Mouse (Mus musculus) MEL (cell line): Measurements from ENCODE around the gene Auts2. TPM values are rescaled to one million over a fixed set of nuclear protein-coding genes. Genes with fewer than 3 reads are reported as not detected.

Source experiments
- DNase-seq: peaks from one replicate; pipeline ENCODE4 v3.0.0; 2011; ENCODE audit warnings: low read depth, low spot score
- H3K27ac ChIP-seq: 2 replicates; pipeline ENCODE4 v1.5.1; 2012; ENCODE audit warnings: low read depth, mild to moderate bottlenecking, control low read depth, low read length, moderate library complexity; ENCODE audit not compliant: control insufficient read depth
- H3K27me3 ChIP-seq, 2 experiments: fragments of 150-350 bp in 1 of 2; sonication (generic) in 1 of 2; 2 replicates each; pipeline ENCODE4 v1.6.1; 2012; ENCODE audit warnings: low read length in 2 of 2, mild to moderate bottlenecking in 2 of 2, improper control_type of control experiment in 1 of 2, moderate library complexity in 1 of 2; ENCODE audit not compliant: insufficient read depth in 2 of 2, control insufficient read depth in 1 of 2
- H3K36me3 ChIP-seq, 2 experiments: 2 replicates each; pipeline ENCODE4 v1.6.1; 2012 to 2014; ENCODE audit warnings: low read length in 2 of 2, improper control_type of control experiment in 1 of 2, inconsistent platforms in 1 of 2, mild to moderate bottlenecking in 1 of 2; ENCODE audit not compliant: insufficient read depth in 2 of 2, control insufficient read depth in 1 of 2
- H3K4me1 ChIP-seq, 2 experiments: fragments of 150-350 bp in 1 of 2; sonication (generic) in 1 of 2; 2 replicates each; pipeline ENCODE4 v1.6.1; 2012; ENCODE audit warnings: low read length in 2 of 2, improper control_type of control experiment in 1 of 2, mild to moderate bottlenecking in 1 of 2; ENCODE audit not compliant: insufficient read depth in 2 of 2, control insufficient read depth in 1 of 2
- H3K4me3 ChIP-seq, 2 experiments: fragments of 150-350 bp in 1 of 2; sonication (generic) in 1 of 2; 2 replicates each; pipeline ENCODE4 v1.5.1; 2012; ENCODE audit warnings: low read depth in 2 of 2, low read length in 2 of 2, mild to moderate bottlenecking in 2 of 2, moderate library complexity in 2 of 2, control low read depth in 1 of 2, improper control_type of control experiment in 1 of 2; ENCODE audit not compliant: control insufficient read depth in 1 of 2, insufficient read depth in 1 of 2
- H3K79me2 ChIP-seq: 2 replicates; pipeline ENCODE4 v1.6.1; 2012; ENCODE audit warnings: mild to moderate bottlenecking, low read length, moderate library complexity; ENCODE audit not compliant: control insufficient read depth, poor library complexity, insufficient read depth
- H3K9ac ChIP-seq: 2 replicates; pipeline ENCODE4 v1.6.1; 2012; ENCODE audit warnings: low read depth, mild to moderate bottlenecking, control low read depth, low read length, moderate library complexity; ENCODE audit not compliant: control insufficient read depth, poor library complexity, severe bottlenecking
- H3K9me3 ChIP-seq: fragments of 150-350 bp; sonication (generic); replicated peaks from 2 replicates; pipeline ENCODE4 v1.6.1; 2012; ENCODE audit warnings: mild to moderate bottlenecking, low read length, improper control_type of control experiment, moderate library complexity; ENCODE audit not compliant: insufficient read depth
- BHLHE40 ChIP-seq: IDR thresholded peaks from 2 replicates; pipeline ENCODE4 v1.6.1; 2012; ENCODE audit warnings: low read depth, mild to moderate bottlenecking, inconsistent platforms, low read length, improper control_type of control experiment, borderline replicate concordance
- CHD1 ChIP-seq: IDR thresholded peaks from 2 replicates; pipeline ENCODE4 v1.6.1; 2012; ENCODE audit warnings: low read depth, mild to moderate bottlenecking, inconsistent platforms, low read length, improper control_type of control experiment
- CHD2 ChIP-seq: IDR thresholded peaks from 2 replicates; pipeline ENCODE4 v1.6.1; 2011; ENCODE audit warnings: low read length, improper control_type of control experiment
- CTCF ChIP-seq, 3 experiments: IDR thresholded peaks in 2 of 3; conservative IDR thresholded peaks in 1 of 3; 2 replicates each; pipeline ENCODE4 v1.5.1; 2011 to 2012; ENCODE audit warnings: low read length in 3 of 3, low read depth in 2 of 3, mild to moderate bottlenecking in 2 of 3, improper control_type of control experiment in 1 of 3, inconsistent platforms in 1 of 3, mixed read lengths in 1 of 3, moderate library complexity in 1 of 3; ENCODE audit not compliant: control insufficient read depth in 1 of 3, insufficient read depth in 1 of 3, poor library complexity in 1 of 3, severe bottlenecking in 1 of 3
- E2F4 ChIP-seq: IDR thresholded peaks from 2 replicates; pipeline ENCODE4 v1.6.1; 2011; ENCODE audit warnings: low read depth, low read length, improper control_type of control experiment, borderline replicate concordance
- ELF1 ChIP-seq: IDR thresholded peaks from 2 replicates; pipeline ENCODE4 v1.6.1; 2014; ENCODE audit warnings: low read depth, mild to moderate bottlenecking, inconsistent platforms, low read length, improper control_type of control experiment, moderate library complexity
- HCFC1 ChIP-seq: IDR thresholded peaks from 2 replicates; pipeline ENCODE4 v1.6.1; 2012; ENCODE audit warnings: low read depth, mild to moderate bottlenecking, inconsistent platforms, low read length, improper control_type of control experiment, moderate library complexity
- JUND ChIP-seq: IDR thresholded peaks from 2 replicates; pipeline ENCODE4 v1.6.1; 2011; ENCODE audit warnings: low read depth, mild to moderate bottlenecking, improper control_type of control experiment, low read length
- MAX ChIP-seq: IDR thresholded peaks from 2 replicates; pipeline ENCODE4 v1.6.1; 2011; ENCODE audit warnings: low read length, improper control_type of control experiment
- MEF2A ChIP-seq: IDR thresholded peaks from 2 replicates; pipeline ENCODE4 v1.6.1; 2014; ENCODE audit warnings: low read depth, mild to moderate bottlenecking, inconsistent platforms, low read length, improper control_type of control experiment; ENCODE audit not compliant: poor library complexity, insufficient replicate concordance, severe bottlenecking; ENCODE audit errors: extremely low read depth
- MXI1 ChIP-seq: IDR thresholded peaks from 2 replicates; pipeline ENCODE4 v1.6.1; 2011; ENCODE audit warnings: mild to moderate bottlenecking, low read depth, low read length, improper control_type of control experiment
- MYC ChIP-seq: IDR thresholded peaks from 2 replicates; pipeline ENCODE4 v1.6.1; 2011; ENCODE audit warnings: low read depth, mild to moderate bottlenecking, low read length, improper control_type of control experiment, moderate library complexity
- NELFE ChIP-seq: IDR thresholded peaks from 2 replicates; pipeline ENCODE4 v1.6.1; 2011; ENCODE audit warnings: low read depth, low read length, improper control_type of control experiment
- NRF1 ChIP-seq: IDR thresholded peaks from 2 replicates; pipeline ENCODE4 v1.6.1; 2014; ENCODE audit warnings: low read depth, mild to moderate bottlenecking, inconsistent platforms, low read length, improper control_type of control experiment, moderate library complexity; ENCODE audit not compliant: poor library complexity, insufficient read depth, severe bottlenecking
- POLR2A ChIP-seq, 2 experiments: IDR thresholded peaks; 2 replicates each; pipeline ENCODE4 v1.6.1; 2011 to 2012; ENCODE audit warnings: low read length in 2 of 2, mild to moderate bottlenecking in 2 of 2, control low read depth in 1 of 2, improper control_type of control experiment in 1 of 2, low read depth in 1 of 2, moderate library complexity in 1 of 2; ENCODE audit not compliant: control insufficient read depth in 1 of 2, insufficient read depth in 1 of 2, poor library complexity in 1 of 2
- POLR2AphosphoS2 ChIP-seq: IDR thresholded peaks from 2 replicates; pipeline ENCODE4 v1.6.1; 2011; ENCODE audit warnings: low read length, improper control_type of control experiment
- RAD21 ChIP-seq: IDR thresholded peaks from 2 replicates; pipeline ENCODE4 v1.6.1; 2011; ENCODE audit warnings: mild to moderate bottlenecking, low read depth, low read length, improper control_type of control experiment
- SIN3A ChIP-seq: IDR thresholded peaks from 2 replicates; pipeline ENCODE4 v1.6.1; 2012; ENCODE audit warnings: low read length, improper control_type of control experiment, inconsistent platforms
- TAL1 ChIP-seq: IDR thresholded peaks from 2 replicates; pipeline ENCODE4 v1.6.1; 2012; ENCODE audit warnings: mild to moderate bottlenecking, inconsistent platforms, low read length, moderate library complexity, mixed read lengths
- USF2 ChIP-seq, 2 experiments: IDR thresholded peaks; 2 replicates each; pipeline ENCODE4 v1.6.1; 2011 to 2012; ENCODE audit warnings: improper control_type of control experiment in 2 of 2, low read length in 2 of 2, borderline replicate concordance in 1 of 2, inconsistent platforms in 1 of 2, low read depth in 1 of 2, mild to moderate bottlenecking in 1 of 2; ENCODE audit not compliant: insufficient read depth in 1 of 2
- ZKSCAN1 ChIP-seq: IDR thresholded peaks from 2 replicates; pipeline ENCODE4 v1.6.1; 2012; ENCODE audit warnings: low read depth, mild to moderate bottlenecking, inconsistent platforms, low read length, improper control_type of control experiment, moderate library complexity
- ZMIZ1 ChIP-seq: IDR thresholded peaks from 2 replicates; pipeline ENCODE4 v1.6.1; 2012; ENCODE audit warnings: low read depth, mild to moderate bottlenecking, inconsistent platforms, low read length, improper control_type of control experiment, moderate library complexity
- ZNF384 ChIP-seq: IDR thresholded peaks from 2 replicates; pipeline ENCODE4 v1.6.1; 2012; ENCODE audit warnings: low read depth, mild to moderate bottlenecking, inconsistent platforms, low read length, improper control_type of control experiment
- polyA plus RNA-seq, 2 experiments: library from polyadenylated mRNA; stranded (reverse) in 1 of 2; unstranded in 1 of 2; fragments of >175 nt in 1 of 2; fragments of >200 nt in 1 of 2; gene quantifications; 2 replicates each; pipeline versions ENCODE4 v1.2.1 to v1.2.4; 2012; ENCODE audit warnings: low replicate concordance in 2 of 2, low read depth in 1 of 2; ENCODE audit not compliant: insufficient read length in 2 of 2, insufficient read depth in 1 of 2, missing spikeins in 1 of 2
- total RNA-seq: library from RNA; depleted of rRNA; stranded (reverse); fragments of 300-350 nt; gene quantifications from 2 replicates; pipeline ENCODE4 v1.2.3, GENCODE M21; 2012

Auts2 gene
- total and polyA plus RNA-seq, 3 experiments = not detected

DNA sequence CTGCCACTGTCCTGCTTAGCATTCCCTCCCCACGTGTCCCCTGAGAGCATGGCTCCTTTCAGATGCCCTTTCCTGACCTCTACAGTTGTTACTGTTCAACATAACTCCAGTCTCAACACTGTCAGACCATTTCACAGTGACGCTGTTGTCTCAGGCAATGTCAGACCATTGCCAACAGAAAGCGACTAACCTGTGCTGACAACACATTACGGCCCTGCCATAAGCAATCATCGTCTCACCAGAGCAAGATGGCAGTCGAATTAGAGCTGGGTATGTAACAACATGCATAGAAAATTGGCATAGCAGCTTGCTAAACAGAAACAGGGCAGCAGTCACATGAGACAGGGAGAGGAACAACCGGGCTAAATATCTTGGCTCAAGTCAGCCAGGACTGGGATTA, 614.4 kb downstream of the Auts2 start:
- no peak for DNase-seq
- TF ChIP-seq NELFE (no peak), ZNF384 (no peak), MAX (no peak), POLR2AphosphoS2 (no peak), CTCF (IDR thresholded peaks at IDR 0.05 in 2 of 3, conservative IDR thresholded peaks at IDR 0.05 in 1 of 3; ENCODE audit: control insufficient read depth in 1 of 3, insufficient read depth in 1 of 3, low read depth in 2 of 3, low read length in 3 of 3, poor library complexity in 1 of 3, severe bottlenecking in 1 of 3) (no peak), HCFC1 (no peak), ZKSCAN1 (no peak), CHD1 (no peak), MXI1 (no peak), CHD2 (no peak), ELF1 (no peak), USF2 (IDR thresholded peaks at IDR 0.05; ENCODE audit: borderline replicate concordance in 1 of 2, insufficient read depth in 1 of 2, low read depth in 1 of 2, low read length in 2 of 2) (no peak), MEF2A (no peak), JUND (no peak), E2F4 (no peak), TAL1 (no peak), NRF1 (no peak), ZMIZ1 (no peak), BHLHE40 (no peak)
- H3K79me2 ChIP-seq = no peaks in the 10 kb centered on the region
- H3K9me3 ChIP-seq = no peaks in the 10 kb centered on the region
- H3K9ac ChIP-seq = no peak overlapping the region
- no peak overlapping the region for H3K4me3 ChIP-seq
- no peaks in the 10 kb centered on the region for H3K4me1 ChIP-seq
- H3K27me3 ChIP-seq = no peaks in the 10 kb centered on the region
- H3K27ac ChIP-seq = no peak overlapping the region
- no peaks in the 10 kb centered on the region for H3K36me3 ChIP-seq

DNA sequence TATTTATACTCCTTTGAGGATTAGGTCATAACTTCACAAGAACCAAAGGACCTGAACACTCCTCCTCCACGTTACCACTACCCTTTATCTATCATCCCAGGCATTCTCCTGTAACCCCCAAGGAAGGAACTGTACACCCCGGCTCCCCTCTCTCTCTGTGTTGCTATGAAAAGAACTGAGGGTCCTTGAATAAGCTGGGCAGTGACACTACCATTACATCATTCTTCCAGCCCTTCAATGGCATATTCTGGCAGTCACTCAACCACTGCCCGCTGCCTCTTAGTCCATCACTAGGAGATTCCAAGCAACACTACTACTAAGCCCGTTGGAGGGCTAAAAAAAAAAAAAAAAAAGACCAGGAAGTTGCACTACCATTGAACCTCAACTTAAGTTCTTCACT, 620.4 kb downstream of the Auts2 start:
- H3K9me3 ChIP-seq = no peaks in the 10 kb centered on the region
- no peak for DNase-seq
- H3K27ac ChIP-seq = no peak overlapping the region
- no peaks in the 10 kb centered on the region for H3K4me1 ChIP-seq
- H3K27me3 ChIP-seq = no peaks in the 10 kb centered on the region
- no peaks in the 10 kb centered on the region for H3K36me3 ChIP-seq
- TF ChIP-seq NRF1 (no peak), RAD21 (no peak), SIN3A (no peak), MXI1 (no peak), POLR2A (IDR thresholded peaks at IDR 0.05; ENCODE audit: control insufficient read depth in 1 of 2, insufficient read depth in 1 of 2, low read depth in 1 of 2, low read length in 2 of 2, poor library complexity in 1 of 2) (no peak), MYC (no peak)
- no peak overlapping the region for H3K4me3 ChIP-seq
- H3K79me2 ChIP-seq = no peaks in the 10 kb centered on the region
- H3K9ac ChIP-seq = no peak overlapping the region
